Mouse (Mus musculus): ENCODE results near the gene Ptk6.

GRCm38 (mm10) chr2:181224994-181225393, 22.4 kb upstream of the Ptk6 start:
- TF ChIP-seq POLR2A (IDR thresholded peaks at IDR 0.05; ENCODE audit: extremely low read depth, insufficient read depth, low read length) (no peak), CTCF (IDR thresholded peaks at IDR 0.05; ENCODE audit: extremely low read depth, insufficient read depth, low read length) (no peak)

All from cortical plate, adult 2 months (tissue).